Mouse (Mus musculus): ENCODE measurements around the gene Shld1.

The Shld1 gene

DNA sequence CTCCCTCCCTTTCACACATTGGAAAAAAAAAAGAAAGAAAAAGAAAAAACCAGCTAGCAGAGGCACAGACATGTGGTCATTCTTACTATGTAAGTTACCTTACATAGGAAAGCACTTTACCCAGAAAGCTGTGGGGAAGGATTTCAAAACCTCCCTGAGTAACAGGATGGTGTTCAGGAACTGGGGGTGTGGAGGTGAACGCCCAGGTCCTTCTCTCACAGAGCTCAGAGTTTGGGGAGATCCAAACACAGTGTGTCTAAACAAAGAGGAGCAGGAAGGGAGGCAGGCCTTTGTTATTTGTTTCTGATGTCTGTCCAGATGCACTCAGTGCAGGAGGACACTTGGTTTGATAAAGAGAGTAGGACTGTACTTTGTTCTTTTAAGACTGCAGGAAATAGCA is 5.6 kb downstream of the Shld1 start:
- DNase-seq (ENCODE audit: low read depth, low spot score) = no peak

DNA sequence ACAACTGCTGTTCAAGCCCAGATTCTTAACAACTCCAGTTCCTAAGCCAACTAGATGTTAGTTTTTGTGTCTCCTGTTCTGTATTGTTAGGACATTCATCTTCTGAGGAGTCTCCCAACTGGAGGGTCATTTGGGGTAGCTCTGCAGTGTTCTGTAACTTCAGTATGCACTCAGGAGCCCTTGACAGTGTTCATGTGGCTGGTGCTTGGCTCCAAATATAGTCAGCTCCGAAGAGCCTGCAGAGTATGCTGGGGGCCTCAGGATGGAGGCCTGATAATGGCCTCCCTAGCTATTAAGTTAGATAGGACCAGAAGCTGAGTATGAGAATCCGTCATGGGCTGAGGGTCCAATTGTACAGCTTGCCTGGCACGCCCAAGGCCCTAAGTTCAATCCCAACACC is 7.2 kb downstream of the Shld1 start:
- no peak for DNase-seq (ENCODE audit: low read depth, low spot score)

DNA sequence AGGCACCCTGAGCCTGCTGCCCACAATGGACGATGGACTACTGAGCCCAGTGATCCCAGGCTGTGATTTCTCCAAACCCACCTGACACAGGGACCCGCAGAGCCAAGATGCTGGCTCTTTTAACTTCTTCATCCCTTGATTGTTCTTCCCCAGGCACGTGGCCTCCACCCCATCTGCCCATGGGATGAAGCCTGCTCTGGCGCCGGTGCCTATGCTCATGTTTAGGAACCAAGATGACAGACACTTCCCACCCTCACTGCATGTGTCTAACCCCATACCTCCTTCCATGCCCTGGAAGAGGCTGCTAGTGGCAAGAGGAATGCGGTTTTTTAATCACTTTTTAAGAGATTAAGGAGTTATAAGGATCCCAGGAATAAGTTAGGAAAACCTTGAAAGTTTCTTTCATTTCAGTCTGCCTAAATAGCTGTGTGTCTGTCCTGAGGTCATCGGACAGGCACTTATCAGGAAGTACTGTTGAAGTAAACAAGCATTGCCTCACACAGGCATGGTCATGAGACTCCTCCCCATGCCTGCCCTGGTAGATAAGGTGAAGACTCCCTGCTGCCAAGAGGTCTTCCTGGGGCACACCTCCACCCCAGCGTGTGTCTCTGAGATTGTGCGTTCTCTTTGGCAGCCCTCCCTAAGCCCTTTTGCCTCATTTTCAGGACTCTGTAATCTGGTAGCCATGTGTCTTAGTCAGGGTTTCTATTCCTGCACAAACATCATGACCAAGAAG is 8.8 kb downstream of the Shld1 start:
- no peak for DNase-seq (ENCODE audit: low read depth, low spot score)

DNA sequence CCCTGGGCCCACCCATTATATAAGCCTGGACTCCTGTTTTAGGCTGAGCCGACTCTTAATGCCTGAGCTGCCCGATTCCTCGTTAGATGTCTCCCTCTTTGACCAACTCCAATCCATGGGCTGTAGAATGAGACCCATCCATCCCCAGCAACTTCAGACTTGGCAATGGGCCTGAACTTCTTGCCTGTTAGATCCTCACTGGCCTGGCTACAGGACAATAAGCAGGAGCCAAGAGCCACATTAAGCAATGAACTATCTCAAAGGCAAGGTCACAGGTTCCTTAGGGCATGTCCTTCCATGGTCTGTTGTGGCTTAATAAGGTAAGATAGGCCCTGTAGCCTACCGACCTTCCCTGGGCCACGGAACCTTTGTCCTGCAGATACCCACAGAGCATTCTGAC is 9.8 kb downstream of the Shld1 start:
- DNase-seq (ENCODE audit: low read depth, low spot score) = no peak

DNA sequence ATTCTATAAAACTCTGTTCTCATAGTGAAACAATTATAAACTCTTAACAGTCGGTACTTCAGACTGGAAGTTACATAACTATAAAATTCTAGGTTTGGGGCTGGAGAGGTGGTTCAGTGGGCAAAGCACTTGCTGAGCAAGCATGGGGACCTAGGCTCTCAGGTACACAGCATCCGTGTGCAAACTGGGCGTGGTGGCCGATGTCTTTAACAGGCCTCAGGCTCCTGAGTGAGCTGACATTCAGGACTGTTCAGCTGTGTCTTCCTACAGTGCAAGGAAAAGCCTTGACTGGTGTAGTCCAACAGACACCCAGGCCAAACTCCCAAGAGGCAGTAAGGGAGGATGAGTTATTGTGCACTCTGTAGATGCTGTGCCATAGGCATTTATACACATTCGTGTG is 10.5 kb downstream of the Shld1 start:
- no peak for DNase-seq (ENCODE audit: low read depth, low spot score)

DNA sequence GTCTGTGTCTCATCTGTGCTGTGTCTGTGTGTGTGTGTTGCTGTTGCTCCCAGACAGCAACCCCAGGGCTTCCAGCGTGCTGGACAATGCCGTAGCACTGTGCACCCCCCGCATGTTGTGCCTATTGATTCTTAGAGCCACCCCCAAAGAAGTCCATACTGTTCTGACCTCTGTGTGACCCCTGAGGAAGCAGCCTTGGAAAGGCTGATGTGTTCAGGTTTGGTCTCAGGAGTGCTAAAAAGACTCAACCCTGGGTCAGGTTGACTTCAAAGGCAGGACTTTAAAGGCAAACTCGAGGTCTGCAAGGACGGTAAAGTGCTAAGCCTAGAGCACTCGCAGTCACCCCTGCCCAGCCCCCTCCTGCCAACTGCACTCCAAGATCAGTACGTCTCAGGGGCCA is 11.0 kb downstream of the Shld1 start:
- DNase-seq (ENCODE audit: low read depth, low spot score) = no peak

DNA sequence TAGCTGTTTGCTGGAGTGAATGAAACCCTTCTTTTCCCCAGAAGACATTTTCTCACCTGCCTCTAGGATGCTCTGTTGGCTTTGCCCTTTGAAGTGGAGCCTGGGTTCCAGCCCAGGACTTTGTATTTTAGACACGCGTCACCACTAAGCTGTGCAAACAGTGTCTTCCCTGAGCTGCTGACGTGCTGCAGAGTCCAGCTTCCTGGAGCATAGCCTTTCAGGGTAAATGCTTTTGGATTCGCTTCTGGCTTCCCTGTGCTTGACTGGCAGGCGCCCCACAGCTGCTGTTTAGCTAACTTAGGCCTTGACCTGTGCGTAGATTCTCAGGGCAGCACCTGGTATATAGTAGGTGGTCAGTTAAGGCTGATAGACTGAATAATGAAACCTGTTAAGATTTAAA is 11.7 kb downstream of the Shld1 start:
- DNase-seq (ENCODE audit: low read depth, low spot score) = no peak

DNA sequence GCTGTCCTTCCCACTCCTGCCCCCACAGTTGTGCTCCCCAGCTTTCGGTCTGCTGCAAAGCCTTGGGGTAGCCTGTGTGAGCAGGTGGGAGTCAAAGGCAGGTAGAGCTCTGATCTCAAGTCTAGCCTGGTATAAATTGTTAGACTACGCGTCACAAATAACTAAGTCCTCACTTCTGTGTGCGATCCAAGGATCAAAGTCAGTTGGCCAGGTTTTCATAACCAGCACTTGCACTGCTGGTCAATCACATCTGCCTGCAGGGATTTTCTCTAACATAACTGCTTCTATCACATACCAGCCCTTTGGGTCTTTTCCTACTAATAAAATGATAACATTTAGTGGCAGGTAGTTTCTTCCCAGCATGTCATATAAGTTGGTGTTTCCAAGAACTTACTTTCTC is 14.2 kb downstream of the Shld1 start:
- no peak for DNase-seq (ENCODE audit: low read depth, low spot score)

DNA sequence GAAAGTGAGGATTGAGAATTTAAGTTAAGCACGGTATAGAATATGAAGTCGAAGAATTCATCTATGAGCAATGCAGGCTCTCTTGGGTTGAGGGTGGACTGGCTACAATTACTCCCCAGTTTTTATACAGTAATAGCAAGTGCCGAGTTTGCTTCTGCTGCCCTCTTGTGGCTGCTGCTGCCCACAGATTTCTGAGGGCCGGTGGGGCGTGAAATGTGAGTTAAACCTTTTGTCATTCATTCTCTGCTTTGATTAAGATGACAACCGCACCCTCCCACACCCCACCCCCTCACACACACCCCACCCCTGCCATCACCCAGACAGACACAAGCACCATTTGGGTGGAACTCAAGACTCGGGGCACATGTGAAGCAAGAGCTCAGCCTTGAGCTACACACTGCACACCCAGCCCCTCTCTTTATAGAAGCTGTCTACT is 14.7 kb downstream of the Shld1 start:
- DNase-seq (ENCODE audit: low read depth, low spot score) = peak; percentile 81

DNA sequence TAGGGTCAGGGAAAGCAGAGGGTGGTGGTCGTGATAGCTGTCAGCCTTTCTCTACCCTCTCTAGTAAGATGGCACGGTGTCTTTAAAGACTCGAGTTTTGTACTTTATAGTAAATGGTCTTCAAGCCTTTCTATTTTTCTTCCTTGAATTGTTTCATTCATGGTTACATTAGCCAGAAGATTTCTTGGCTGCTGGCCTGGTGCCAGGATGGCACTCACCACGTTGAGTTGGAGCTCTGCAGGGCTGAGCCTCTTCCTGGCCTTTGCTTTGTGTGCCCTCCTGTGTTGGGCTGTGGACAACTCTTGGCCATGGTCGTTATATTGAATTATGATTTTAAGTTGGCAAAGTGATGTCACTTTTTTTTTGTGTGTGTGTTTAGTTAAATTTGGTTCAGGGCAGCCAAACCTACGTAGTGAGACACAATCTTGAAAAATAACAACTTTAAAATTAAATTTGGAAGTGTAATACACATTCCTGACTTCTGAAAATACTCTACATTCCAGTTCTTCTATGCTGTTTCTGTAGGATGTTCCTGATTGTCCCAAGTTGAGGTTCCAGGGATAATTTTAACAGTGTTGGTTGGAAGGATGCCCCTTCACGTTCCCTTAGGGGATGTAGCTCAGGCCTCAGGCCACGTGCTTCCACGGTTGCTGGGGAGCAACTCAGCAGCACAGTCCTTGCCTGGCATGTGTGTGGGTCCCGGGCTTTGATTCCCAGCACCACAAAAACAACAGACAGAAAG is 18.7 kb downstream of the Shld1 start:
- peak; percentile 50 for DNase-seq (ENCODE audit: low read depth, low spot score)

DNA sequence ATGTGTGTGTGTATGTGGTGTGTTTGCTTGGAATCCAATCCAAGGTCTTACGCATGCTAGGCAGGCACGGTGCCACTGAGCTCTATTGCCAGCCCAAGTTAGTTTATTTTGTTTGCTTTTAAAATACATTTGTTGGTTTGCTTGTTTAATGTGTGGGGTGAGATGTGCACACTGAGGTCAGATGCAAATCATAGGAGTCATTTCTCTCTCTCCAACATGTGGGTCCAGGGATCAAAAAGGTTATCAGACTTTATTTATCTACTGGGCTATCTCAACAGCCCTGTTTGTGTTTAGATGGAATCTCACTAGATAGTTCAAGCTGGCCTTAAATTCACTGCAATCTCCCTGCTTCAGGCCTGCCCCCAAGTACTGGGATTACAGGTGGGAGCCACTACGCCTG is 19.6 kb downstream of the Shld1 start:
- no peak for DNase-seq (ENCODE audit: low read depth, low spot score)

DNA sequence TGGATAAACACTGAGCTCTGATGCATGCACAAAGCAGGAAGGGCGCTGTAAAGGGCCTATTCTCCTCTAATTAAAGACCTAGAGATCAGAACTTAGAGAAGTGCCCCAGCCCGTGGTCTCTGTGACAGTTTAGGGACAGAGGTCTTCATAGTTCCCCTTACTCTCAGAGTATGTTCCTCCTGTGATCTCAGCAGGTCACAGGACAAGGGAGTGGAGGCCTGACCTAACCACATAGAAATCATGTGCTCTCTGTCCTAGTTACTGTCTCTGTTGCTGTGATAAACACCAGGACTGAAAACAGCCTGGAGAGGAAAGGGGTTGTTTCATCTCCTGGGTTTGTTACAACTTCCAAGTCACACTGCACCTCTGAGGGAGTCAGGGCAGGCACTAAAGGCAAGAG is 23.8 kb downstream of the Shld1 start:
- DNase-seq (ENCODE audit: low read depth, low spot score) = no peak

DNA sequence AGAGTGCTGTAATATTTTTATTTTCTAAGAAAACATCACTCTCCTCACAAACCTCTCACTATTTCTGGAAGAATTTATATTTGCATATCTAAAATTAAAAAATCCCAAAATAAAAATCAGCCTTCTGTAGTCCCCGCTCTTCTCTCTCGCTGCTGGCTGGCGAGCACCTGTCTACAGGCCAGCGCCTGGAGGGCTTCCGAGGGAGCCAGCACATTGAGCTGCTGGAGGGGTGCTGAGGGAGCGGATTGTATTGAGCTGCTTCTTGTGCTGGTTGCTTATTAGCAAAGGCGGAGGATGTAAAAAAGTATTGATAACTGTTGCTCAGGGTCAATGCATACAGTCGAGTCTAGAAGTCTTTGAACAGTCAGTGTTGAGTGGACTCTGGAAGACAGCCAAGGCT is 25.3 kb downstream of the Shld1 start:
- peak; percentile 61 for DNase-seq (ENCODE audit: low read depth, low spot score)

DNA sequence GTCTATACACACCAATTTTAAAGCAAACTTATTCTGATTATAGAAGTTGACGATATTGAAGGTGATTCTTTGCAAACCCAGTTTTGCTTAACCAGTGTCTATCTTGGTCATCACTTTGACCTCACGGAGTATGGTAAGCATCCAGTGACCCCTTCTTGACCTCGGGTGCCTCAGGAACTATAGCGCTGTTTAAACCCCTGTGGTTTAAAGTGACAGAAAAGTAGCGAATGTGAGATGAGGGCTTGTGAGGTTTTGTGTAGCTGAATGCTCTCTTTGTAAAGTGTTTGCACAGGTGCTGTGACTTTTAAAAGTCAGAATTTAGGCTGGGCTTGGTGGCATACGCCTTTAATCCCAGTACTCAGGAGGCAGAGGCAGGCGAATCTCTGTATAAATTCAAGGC is 27.8 kb downstream of the Shld1 start:
- DNase-seq (ENCODE audit: low read depth, low spot score) = no peak

DNA sequence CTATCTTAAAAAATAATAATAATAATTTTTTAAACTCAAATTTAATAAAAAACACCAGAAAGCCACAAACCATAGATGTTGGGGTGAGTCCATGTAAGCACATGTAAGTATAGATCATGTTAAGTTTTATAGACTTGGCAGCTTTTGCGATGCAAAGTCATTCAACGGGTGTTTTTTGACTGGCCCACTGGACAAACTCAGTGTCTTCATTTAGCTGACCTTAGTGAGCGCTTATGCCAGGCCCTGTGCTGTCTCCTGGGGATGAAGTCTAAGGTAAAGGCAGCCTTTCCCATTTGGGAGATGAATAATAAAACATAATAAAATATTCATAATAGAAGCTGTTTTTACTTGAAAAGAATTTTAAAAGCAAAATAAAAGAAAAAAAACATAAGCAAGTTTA is 28.2 kb downstream of the Shld1 start:
- DNase-seq (ENCODE audit: low read depth, low spot score) = no peak

DNA sequence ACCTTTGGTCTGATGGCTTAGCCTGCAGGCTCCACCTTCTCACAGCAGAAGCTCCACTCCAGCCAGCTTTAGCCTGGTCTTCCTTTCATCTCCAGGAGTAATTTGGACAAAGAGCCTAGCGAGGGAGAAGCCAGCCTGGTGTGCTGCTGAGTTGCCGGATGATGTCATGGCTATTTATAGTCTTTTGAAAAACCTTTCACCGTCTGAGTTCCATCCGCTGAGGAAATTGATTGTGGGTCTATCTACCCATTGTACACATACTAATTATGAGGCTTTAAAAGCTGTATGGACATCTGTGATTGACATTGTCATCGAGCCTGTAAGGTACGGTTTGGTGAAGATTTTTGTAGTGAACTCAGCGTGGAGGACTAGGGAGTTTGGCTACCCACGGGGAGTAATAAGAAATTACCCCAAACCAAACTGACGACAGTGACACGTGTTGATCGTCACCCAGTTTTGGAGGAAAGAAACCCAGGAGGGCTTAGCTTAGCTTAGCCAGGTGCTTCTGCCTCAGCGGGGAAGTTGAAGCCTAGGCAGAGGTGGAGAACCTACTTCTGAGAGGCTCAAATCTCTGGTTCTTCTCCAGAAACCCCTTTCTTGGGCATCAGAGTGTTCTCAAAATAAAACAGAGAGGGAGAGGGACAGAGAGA is 28.8 kb downstream of the Shld1 start:
- DNase-seq (ENCODE audit: low read depth, low spot score) = peak; percentile 96

DNA sequence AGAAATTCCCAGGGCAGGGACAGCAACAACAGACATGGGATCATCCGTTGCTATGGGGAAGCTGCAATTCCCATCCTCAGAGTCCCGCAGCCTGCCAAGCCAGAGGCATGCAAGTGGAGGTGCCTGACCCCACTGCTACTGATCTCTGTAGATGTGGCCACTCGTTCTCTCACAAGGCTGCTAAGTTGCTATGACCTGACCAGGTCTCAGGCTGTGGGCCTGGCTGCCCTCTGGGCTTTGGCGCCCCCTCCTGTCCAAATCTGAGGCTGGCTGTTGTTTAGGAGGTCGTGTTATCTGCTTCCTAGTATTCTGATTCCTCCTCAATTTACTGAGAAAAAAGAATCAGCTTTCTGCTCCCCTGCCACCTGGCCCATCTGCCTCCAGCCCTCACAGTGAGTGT is 29.4 kb downstream of the Shld1 start:
- DNase-seq (ENCODE audit: low read depth, low spot score) = peak; percentile 75

DNA sequence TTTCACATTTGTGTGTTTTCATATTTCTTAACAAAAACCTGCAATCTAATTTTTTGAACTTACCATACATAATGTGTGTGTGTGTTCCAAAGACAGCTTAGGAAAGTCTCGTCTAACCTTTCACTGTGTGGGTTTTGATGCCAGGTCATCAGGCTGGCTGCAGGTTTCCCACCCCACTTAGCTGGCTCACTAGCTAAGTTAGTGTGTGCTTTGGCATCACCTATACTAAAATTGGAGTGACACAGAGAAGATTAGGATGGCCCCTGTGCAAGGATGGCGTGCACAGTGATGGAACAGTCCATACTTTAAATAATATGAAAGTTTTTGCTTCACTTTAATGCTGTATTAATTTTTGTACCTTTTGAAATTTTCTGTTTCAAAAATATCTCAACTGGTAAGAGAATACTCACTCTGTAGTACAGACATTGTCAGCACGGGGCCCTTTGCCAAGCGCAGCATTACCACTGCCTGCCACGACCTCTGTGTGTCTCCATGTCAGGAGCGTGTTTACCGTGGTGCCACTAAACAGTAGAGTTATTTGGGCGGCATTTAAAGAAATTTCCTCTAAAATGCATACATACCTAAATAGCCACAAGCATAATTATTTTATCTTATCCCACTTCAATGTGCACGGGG is 30.3 kb downstream of the Shld1 start:
- no peak for DNase-seq (ENCODE audit: low read depth, low spot score)

DNA sequence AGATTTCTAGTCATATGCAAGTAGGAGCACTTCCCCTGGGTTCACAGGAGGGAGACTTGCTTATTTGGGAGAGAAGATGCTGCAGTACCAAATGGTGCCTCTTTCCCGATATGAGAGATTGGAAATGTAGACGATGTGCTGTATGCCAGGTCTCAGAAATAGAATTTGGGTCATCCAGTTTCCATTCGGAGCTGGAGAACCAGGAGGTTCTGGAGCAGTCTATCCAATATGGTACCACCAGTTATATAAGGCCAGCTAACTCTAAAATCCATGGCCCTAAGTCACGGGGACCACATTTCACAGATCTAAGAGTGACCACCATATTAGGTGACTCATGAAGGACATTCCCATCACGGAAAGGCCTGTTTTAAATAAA is 30.8 kb downstream of the Shld1 start:
- peak; percentile 91 for DNase-seq (ENCODE audit: low read depth, low spot score)

DNA sequence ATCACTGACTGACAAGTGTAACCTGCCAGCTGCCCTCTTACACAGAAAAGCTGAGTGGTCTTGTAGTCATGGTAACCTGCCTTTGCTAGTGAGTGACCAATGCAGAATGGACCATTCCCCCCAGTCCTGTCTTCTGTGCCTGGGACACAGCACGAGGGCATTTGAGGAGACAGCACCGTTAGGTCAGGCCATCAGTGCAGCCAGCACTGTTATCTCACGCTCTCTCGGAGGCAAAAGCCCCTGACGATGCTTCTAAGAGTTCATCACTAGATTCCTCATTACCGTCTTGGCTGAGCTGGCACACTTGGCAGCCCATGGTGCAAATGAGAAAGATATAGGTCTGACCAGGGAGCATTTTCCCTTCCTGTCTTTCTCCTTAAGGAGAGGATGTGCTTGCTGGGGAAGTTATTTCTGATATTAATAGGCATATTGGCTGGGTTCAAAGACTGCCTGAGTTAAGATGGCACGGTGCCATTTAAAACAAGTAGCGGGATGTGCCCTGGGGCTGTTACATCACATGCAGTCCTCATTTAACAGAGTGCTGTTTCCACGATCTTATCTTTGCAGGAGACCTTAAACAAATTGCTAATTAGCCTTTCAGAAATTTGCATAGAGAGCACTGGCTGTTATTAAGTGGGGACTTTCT is 34.3 kb downstream of the Shld1 start:
- DNase-seq (ENCODE audit: low read depth, low spot score) = peak; percentile 55

DNA sequence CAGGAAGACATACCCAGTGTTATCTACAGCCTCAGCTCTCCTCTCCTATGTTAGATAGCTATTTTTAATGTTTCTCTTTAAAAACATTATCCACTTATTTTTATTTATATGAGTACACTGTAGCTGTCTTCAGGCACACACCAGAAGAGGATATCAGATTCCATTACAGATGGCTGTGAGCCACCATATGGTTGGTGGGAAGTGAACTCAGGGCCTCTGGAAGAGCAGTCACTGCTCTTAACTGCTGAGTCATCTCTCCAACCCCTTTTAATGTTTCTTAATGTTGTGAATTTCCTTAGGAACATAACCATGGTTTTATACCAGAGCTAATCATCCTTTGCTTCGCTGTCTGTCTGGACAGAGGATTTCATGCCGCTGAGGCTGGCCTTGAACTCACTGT is 35.1 kb downstream of the Shld1 start:
- DNase-seq (ENCODE audit: low read depth, low spot score) = peak; percentile 59

DNA sequence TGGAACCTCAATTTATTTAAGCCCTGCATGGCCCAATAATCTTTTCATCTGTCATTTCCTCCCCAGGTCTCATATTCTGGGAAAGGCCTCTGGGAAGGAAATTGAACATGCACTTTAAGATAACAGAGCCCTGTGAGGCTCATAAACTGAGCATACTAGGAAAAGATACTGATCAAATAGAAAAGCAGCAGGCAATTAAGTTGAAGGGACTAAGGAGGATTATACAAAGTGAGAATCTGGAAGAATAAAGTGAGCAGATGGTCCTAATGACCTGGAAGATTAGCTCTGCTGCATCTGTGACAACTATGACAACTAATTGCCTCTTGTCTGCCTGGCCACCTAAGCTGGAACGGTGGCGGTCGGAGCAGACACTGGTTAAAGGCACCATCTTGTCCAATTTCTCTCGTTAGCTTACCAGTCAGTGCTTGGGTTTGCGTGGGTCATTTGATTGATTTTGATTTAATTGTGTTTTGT is 37.3 kb downstream of the Shld1 start:
- peak; percentile 77 for DNase-seq (ENCODE audit: low read depth, low spot score)
